Mouse (Mus musculus) hindbrain, embryonic 11.5 days (tissue): ENCODE measurements around the gene Prlhr. TPM values are rescaled to one million over a fixed set of nuclear protein-coding genes. Genes with fewer than 3 reads are reported as not detected.

Experiments
- polyA plus RNA-seq: library from polyadenylated mRNA; unstranded; fragments of >200 nt; fragmentation: Nextera tagmentation; extraction: Ambion mirVana; gene quantifications from 2 replicates; pipeline ENCODE4 v1.2.1, GENCODE M21; 2014

Prlhr gene
- polyA plus RNA-seq, 1 experiment from 2014 or later: not detected

Other genes starting within 250 kb of the Prlhr start
- 79.6 and 82.8 TPM in 2 replicates for gene Fam204a, start 241.6 kb downstream of the Prlhr start, polyA plus RNA-seq
- gene Cacul1, start 112.7 kb upstream of the Prlhr start, polyA plus RNA-seq: 30.9 and 35.0 TPM in 2 replicates